Mouse (Mus musculus) stomach, postnatal 0 days (tissue): ENCODE measurements around the gene Ppp3cb.

Source experiments
- CTCF ChIP-seq: IDR thresholded peaks from 2 replicates; pipeline ENCODE4 v1.5.1; 2016; ENCODE audit warnings: antibody characterized with exemption, low read depth, mild to moderate bottlenecking, moderate library complexity
- EP300 ChIP-seq: optimal IDR thresholded peaks from 2 replicates; pipeline ENCODE3; 2016; ENCODE audit warnings: antibody characterized with exemption

DNA sequence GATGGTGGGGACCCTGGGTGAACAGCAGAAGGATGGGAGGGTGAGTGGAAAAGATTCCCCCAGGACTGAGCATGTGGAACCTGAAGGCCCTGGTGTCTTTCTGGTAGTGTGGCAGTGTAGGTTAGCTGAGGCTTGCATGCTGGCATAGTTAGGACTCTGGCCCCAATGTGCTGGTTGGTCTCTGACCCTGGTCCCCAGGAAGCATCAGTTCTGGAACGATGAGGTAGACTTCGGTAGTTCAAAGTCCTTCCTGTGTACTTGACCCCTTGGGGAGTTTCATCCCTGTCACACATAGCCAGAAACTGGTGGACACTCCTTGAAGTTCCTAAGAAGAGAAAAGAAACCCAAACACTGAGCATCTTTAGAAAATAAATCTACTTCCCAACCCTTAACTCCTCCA, 3.8 kb upstream of the Ppp3cb start:
- no peak for TF ChIP-seq CTCF
- TF ChIP-seq EP300: no peak
